Mouse (Mus musculus) spleen, adult 2 months (tissue): Measurements from ENCODE around the gene Mb21d2.

Experiments
- CTCF ChIP-seq: fragments of 200-500 bp; IDR thresholded peaks from 2 replicates; pipeline ENCODE4 v1.5.1; 2011; ENCODE audit warnings: mild to moderate bottlenecking, inconsistent platforms; ENCODE audit not compliant: insufficient read depth, insufficient read length, insufficient replicate concordance; ENCODE audit errors: extremely low read depth
- POLR2A ChIP-seq: fragments of 200-500 bp; IDR thresholded peaks from 2 replicates; pipeline ENCODE4 v1.6.1; 2011; ENCODE audit warnings: low read depth, low read length, inconsistent platforms

GRCm38 (mm10) chr16:28949810-28950209 is 20.3 kb upstream of the Mb21d2 start:
- TF ChIP-seq POLR2A (no peak), CTCF (no peak)
